Comparison of ENCODE assay signal across 18 mouse cellular contexts in the genomic region with DNA sequence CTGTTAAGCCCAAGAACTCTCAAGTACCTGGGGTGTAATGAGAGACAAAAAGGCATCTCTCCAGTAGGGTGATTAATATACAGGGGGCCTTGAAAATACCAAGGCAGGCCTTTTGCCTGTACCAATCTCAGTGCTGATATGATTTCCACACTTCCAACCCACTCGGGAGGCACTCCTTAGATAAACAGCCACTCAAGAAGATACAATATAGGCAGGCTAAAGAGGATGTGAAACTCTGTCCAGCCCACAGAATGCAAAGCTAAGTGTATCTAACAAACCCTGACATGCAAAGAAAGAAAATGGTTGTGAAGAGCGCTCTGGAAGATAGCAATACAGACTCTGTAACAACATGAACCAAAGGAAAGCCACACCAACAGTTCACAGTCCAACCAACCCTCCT.
"Had no signal": no experiment of that assay in that cellular context is flagged by ENCODE, and none has a peak within 500 bp of the region (broad histone marks: within the 10 kb centered on the region; RNA-seq: fewer than 3 reads in every experiment).

No protein-coding gene starts in this region.

- H3K9ac ChIP-seq: liver, embryonic 15.5 days; lung, embryonic 14.5 days; midbrain, embryonic 15.5 days; neural tube, embryonic 13.5 days had no signal

- H3K4me3 ChIP-seq: layer of hippocampus, adult 2 months; left cerebral cortex, adult 2 months; limb, embryonic 10.5 days; liver, embryonic 15.5 days; megakaryocyte, embryonic 14.5 days; midbrain, embryonic 15.5 days; neural tube, embryonic 13.5 days had no signal

- H3K4me2 ChIP-seq: liver, embryonic 11.5 days; liver, embryonic 15.5 days; lung, embryonic 14.5 days; midbrain, embryonic 11.5 days; midbrain, embryonic 15.5 days; neural tube, embryonic 13.5 days had no signal

- ATAC-seq: midbrain, embryonic 15.5 days had no signal

- H3K27me3 ChIP-seq: liver, embryonic 15.5 days; megakaryocyte, embryonic 14.5 days; midbrain, embryonic 15.5 days; neural tube, embryonic 13.5 days had no signal

- DNase-seq: kidney, adult 11 months; kidney, adult 9 months; kidney, postnatal 4 days; lung, embryonic 14.5 days; lung, postnatal 14 days; right cerebral cortex, postnatal 14 days; thymus, postnatal 4 days had no signal

- H3K4me1 ChIP-seq: limb, embryonic 10.5 days; liver, embryonic 15.5 days; midbrain, embryonic 15.5 days; neural tube, embryonic 13.5 days had no signal

- H3K27ac ChIP-seq: kidney, postnatal 0 days; layer of hippocampus, adult 2 months; left cerebral cortex, adult 2 months; limb, embryonic 10.5 days; liver, embryonic 15.5 days; midbrain, embryonic 15.5 days; neural tube, embryonic 13.5 days; stomach, postnatal 0 days had no signal

- H3K36me3 ChIP-seq: midbrain, embryonic 15.5 days had no signal

- H3K9me3 ChIP-seq: limb, embryonic 10.5 days; liver, embryonic 15.5 days; megakaryocyte, embryonic 14.5 days; midbrain, embryonic 15.5 days; neural tube, embryonic 13.5 days had no signal
